Mouse (Mus musculus): ENCODE data around the gene Pak1. TPM values are rescaled to one million over a fixed set of nuclear protein-coding genes. Genes with fewer than 3 reads are reported as not detected.

Pak1 gene
- polyA plus RNA-seq, 1 experiment from 2014 or later, result 141 TPM

GRCm38 (mm10) chr7:97781496-97781895 is 6.8 kb upstream of the Pak1 start:
- H3K4me3 ChIP-seq, result no peak overlapping the region
- no peaks in the 10 kb centered on the region for H3K36me3 ChIP-seq
- WGBS, result 70% methylated on average over 8 of the region's 8 CpGs
- H3K27me3 ChIP-seq, result no peaks in the 10 kb centered on the region
- ATAC-seq (ENCODE audit: low FRiP score, low read depth), result no peak
- H3K4me2 ChIP-seq, result no peak overlapping the region
- no peak overlapping the region for H3K27ac ChIP-seq (replicated peaks)
- no peaks in the 10 kb centered on the region for H3K4me1 ChIP-seq (replicated peaks)
- no peak overlapping the region for H3K9ac ChIP-seq
- H3K9me3 ChIP-seq, result 0 out of 2 replicates have a peak, but pooled peaks cover 3% of the 10 kb centered on the region

DNA sequence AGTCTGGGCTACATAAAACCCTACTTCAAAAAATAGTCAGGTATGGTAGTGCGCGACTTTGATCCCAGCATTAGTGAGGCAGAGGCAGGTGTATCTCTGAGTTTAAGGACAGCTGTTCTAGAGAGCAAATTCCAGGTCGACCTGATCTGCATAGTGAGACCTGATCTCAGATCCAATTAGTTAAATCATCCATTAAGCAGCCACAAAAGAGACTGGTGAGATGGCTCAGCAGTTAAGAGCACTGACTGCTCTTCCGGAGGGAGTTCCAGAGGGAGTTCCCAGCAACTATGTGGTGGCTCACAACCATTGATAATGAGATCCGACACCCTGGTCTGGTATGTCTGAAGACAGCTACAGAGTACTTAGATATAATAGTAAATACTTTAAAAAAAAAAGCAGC is 4.8 kb upstream of the Pak1 start:
- Histone ChIP-seq H3K4me2 (no peak overlapping the region), H3K27ac (replicated peaks) (no peak overlapping the region), H3K36me3 (no peaks in the 10 kb centered on the region), H3K9me3 (no peaks in the 10 kb centered on the region), H3K27me3 (no peaks in the 10 kb centered on the region), H3K9ac (no peak overlapping the region), H3K4me3 (no peak overlapping the region), H3K4me1 (replicated peaks) (no peaks in the 10 kb centered on the region)
- no peak for ATAC-seq (ENCODE audit: low FRiP score, low read depth)
- 65% methylated on average over 5 of the region's 5 CpGs for WGBS

DNA sequence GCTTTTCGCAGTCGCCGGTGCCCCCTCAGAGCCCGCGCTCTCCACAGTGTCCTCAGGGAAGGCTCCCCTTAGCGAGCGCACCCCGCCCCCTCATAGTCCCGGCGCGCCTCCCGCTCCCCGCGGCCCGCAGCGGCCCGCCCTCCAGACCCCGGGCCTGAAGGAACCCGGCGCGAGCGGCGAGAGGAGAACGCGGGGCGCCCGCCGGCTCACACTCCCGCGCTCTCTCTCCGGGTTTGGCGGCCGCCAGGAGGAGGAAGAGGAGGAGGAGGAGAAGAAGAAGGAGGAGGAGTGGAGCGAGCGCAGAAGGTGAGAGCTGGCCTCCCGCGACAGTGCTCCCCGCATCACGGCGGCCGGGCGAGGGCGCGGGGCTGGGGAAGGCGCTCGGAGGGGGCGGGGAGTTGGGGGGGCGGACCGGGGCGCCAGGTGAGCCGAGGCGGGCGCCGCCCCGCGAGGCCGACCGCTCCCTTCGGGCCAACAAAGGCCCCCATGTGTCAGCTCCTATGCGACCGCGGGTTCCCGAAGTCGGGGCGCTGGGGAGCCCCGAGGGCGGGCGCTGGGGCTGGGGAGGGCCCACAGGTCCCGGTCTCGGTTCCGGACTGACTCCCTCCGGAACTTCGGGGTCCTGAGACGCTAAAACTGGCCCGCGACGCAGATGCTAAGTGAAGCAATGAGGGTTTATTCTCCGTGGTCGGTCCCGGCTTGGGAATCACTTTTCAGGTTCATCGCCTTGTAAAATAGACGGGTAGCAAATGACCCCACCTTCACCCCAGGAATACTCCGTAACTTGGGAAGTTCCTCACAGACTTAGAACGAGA is 535 bp downstream of the Pak1 start:
- WGBS, result under 1% methylated on average over 65 of the region's 84 CpGs
- H3K27ac ChIP-seq (replicated peaks), result peak overlapping the region; percentile 83
- ATAC-seq (ENCODE audit: low FRiP score, low read depth), result peak; percentile 74

GRCm38 (mm10) chr7:97790272-97790671 is 1.9 kb downstream of the Pak1 start:
- WGBS, result 43% methylated on average over 2 of the region's 2 CpGs
- Histone ChIP-seq H3K9ac (no peak overlapping the region), H3K27ac (replicated peaks) (no peak overlapping the region), H3K27me3 (no peaks in the 10 kb centered on the region), H3K4me1 (replicated peaks) (peaks cover 19% of the 10 kb centered on the region), H3K4me2 (peak overlapping the region; percentile 86), H3K36me3 (no peaks in the 10 kb centered on the region), H3K9me3 (no peaks in the 10 kb centered on the region), H3K4me3 (no peak overlapping the region)
- no peak for ATAC-seq (ENCODE audit: low FRiP score, low read depth)

More for the DNA sequence above, 535 bp downstream of the Pak1 start:
- Histone ChIP-seq H3K4me2 (peak overlapping the region; percentile 86), H3K4me3 (peak overlapping the region; percentile 85), H3K36me3 (no peaks in the 10 kb centered on the region), H3K27me3 (no peaks in the 10 kb centered on the region), H3K4me1 (replicated peaks) (peaks cover 19% of the 10 kb centered on the region), H3K9me3 (no peaks in the 10 kb centered on the region), H3K9ac (peak overlapping the region; percentile 82)

DNA sequence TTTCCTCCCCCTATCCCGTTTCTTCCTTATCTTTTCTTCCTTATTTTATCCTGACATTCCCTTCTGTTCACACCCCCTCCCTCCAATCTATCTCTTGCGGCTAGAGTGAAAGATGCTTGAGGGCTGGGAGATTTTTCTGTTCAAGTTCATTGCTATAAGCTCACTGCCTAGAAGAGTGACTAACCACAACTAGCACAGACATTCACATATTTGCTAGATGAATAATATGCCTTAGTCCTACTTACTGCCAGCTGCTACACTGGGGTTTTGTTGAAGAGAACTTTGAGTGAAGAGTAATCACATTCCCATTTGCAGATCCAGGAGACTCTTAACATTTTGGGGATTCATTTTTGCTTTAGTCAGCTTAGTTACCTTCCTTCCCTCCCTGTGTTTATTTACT is 4.0 kb downstream of the Pak1 start:
- no peak for ATAC-seq (ENCODE audit: low FRiP score, low read depth)
- Histone ChIP-seq H3K4me2 (no peak overlapping the region), H3K4me1 (replicated peaks) (peaks cover 19% of the 10 kb centered on the region), H3K9me3 (no peaks in the 10 kb centered on the region), H3K27me3 (no peaks in the 10 kb centered on the region), H3K4me3 (no peak overlapping the region), H3K27ac (replicated peaks) (no peak overlapping the region), H3K36me3 (no peaks in the 10 kb centered on the region), H3K9ac (no peak overlapping the region)
- WGBS, result 48% methylated on average over 2 of the region's 2 CpGs

DNA sequence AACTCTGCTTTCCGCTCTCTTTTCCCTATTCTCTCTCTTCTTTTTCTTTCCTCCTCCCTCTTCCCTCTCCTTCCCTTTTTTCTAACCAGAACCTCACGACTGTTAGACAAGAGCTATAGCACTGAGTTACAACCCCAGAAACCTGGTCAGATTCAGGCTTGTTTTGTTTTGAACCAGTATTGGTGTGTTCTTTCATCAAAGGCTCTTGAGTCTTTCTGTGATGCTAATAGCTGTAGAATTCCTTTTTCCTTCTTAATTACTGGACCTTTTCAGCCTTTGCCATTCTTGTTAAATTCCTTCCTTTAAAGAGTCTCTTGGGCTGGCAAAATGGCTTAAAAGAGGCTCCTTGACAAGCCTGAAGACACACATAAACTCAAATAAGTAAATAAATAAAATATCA is 14.8 kb downstream of the Pak1 start:
- WGBS, result 28% methylated on average over 2 of the region's 2 CpGs
- Histone ChIP-seq H3K36me3 (no peaks in the 10 kb centered on the region), H3K27ac (replicated peaks) (no peak overlapping the region), H3K9ac (no peak overlapping the region), H3K9me3 (no peaks in the 10 kb centered on the region), H3K27me3 (no peaks in the 10 kb centered on the region), H3K4me3 (no peak overlapping the region), H3K4me2 (no peak overlapping the region), H3K4me1 (replicated peaks) (peaks cover 4% of the 10 kb centered on the region; the same call in 1 of the 2 replicates)
- ATAC-seq (ENCODE audit: low FRiP score, low read depth), result no peak

DNA sequence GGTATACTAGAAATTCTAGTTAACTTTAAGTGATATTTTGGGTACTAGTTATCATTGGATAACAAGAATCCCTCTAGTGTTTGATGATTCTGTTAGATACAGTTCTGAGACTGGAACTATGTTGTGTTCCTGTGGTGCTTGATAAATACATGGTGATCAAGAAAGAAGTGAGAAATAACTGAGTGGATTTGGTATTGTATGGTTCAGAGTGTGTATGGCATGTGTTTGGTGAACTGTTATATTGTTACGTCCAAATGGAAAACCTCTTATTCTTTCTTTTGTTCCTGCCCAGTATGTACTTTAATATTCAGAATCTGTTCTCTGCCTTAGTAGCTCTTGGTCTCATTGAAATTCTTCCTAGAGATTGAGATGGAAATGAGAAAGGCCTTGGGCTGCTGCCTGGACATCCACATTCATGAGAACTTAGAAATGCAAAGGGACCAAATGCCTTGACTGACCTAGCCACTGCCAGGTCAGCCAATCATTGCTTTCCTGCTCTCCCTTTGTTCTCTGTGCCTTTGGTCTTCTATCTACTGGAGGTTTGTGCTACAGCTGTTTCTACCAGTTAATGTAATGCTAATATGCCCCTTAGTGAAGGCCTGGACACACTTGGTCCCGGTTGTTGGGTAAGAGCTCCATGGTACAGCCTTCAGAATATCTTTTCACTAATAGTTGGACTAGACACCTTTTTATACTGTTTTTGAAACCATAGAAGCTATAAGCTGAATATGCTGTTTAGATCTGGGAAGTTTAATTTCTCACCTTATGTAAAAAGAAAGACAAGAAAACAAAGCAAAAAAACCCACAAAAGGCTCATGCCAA is 16.1 kb downstream of the Pak1 start:
- Histone ChIP-seq H3K4me2 (no peak overlapping the region), H3K9ac (no peak overlapping the region), H3K36me3 (no peaks in the 10 kb centered on the region), H3K27me3 (no peaks in the 10 kb centered on the region), H3K9me3 (no peaks in the 10 kb centered on the region), H3K4me3 (no peak overlapping the region), H3K27ac (replicated peaks) (0 out of 2 replicates have a peak overlapping the region, but pooled peaks have one; percentile 1), H3K4me1 (replicated peaks) (peaks cover 4% of the 10 kb centered on the region; the same call in 1 of the 2 replicates)
- 24% methylated on average over 2 of the region's 2 CpGs for WGBS
- peak; percentile 54; the same call in 1 of the 2 replicates for ATAC-seq (ENCODE audit: low FRiP score, low read depth)

DNA sequence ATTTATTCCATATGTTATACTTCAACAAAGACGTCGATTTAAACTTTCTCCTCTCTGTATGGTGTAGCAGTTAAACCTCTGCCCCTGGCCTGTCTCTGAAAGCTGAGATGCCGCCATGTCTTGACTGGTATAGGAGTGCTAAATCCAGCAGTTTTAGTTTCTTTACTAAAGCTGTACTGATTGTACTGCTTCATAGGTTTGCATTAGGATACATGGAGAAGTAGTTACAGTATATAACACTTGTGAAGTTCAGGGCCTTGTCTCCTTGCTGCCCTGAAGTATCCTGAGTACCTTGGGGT is 16.7 kb downstream of the Pak1 start:
- no peak overlapping the region for H3K9ac ChIP-seq
- no peak overlapping the region for H3K4me2 ChIP-seq
- H3K4me1 ChIP-seq (replicated peaks), result peaks cover 4% of the 10 kb centered on the region; the same call in 1 of the 2 replicates
- no peaks in the 10 kb centered on the region for H3K27me3 ChIP-seq
- no peaks in the 10 kb centered on the region for H3K36me3 ChIP-seq
- no peak for ATAC-seq (ENCODE audit: low FRiP score, low read depth)
- 25% methylated on average over 3 of the region's 3 CpGs for whole genome bisulfite sequencing
- no peak overlapping the region for H3K27ac ChIP-seq (replicated peaks)
- H3K4me3 ChIP-seq, result no peak overlapping the region
- no peaks in the 10 kb centered on the region for H3K9me3 ChIP-seq

DNA sequence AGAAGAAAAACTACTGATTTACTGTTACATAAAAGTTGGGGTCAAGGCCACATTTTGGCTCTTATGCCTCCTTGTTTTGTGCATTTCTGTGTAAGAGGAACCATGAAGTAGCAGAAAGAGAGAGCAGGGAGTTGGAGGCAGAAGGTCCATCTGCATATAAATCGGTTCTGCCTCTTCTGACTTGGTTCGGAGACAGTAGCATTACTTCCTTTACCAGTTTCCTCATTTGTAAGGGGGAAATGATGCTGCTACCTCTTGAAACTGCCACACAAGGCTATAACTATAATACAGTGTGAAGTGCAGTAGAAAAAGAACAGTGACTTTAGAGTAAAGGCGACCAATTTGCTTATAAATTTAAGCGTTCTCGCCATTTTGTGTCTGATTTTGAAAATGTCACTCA is 21.0 kb downstream of the Pak1 start:
- ATAC-seq (ENCODE audit: low FRiP score, low read depth), result no peak
- 84% methylated on average over 5 of the region's 5 CpGs for WGBS
- Histone ChIP-seq H3K27me3 (no peaks in the 10 kb centered on the region), H3K9ac (no peak overlapping the region), H3K9me3 (no peaks in the 10 kb centered on the region), H3K4me1 (replicated peaks) (0 out of 2 replicates have a peak, but pooled peaks cover 4% of the 10 kb centered on the region), H3K27ac (replicated peaks) (no peak overlapping the region), H3K36me3 (no peaks in the 10 kb centered on the region), H3K4me3 (no peak overlapping the region), H3K4me2 (no peak overlapping the region)

DNA sequence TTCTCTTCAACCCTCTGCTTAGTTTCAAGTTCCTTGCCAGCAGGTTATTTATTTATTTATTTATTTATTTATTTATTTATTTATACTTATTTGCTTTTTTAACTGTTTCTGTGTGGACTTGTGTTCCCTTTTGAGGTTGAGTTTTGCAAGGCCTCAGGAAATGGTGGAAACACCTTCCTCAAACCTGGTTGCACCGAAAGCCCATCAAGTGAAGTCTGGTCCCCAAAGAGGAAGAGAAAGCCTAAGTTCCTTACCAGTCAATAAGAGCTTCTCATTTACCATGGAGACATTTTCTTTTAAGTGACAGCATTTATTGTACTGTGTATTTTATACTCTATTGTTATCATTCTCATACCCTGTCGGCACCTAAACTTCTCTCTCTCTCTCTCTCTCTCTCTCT is 33.5 kb downstream of the Pak1 start:
- H3K4me2 ChIP-seq, result no peak overlapping the region
- no peak overlapping the region for H3K4me3 ChIP-seq
- H3K27ac ChIP-seq (replicated peaks), result no peak overlapping the region
- ATAC-seq (ENCODE audit: low FRiP score, low read depth), result no peak
- H3K9ac ChIP-seq, result no peak overlapping the region
- H3K36me3 ChIP-seq, result no peaks in the 10 kb centered on the region
- WGBS, result 84% methylated on average over 2 of the region's 2 CpGs
- no peaks in the 10 kb centered on the region for H3K9me3 ChIP-seq
- no peaks in the 10 kb centered on the region for H3K4me1 ChIP-seq (replicated peaks)
- H3K27me3 ChIP-seq, result no peaks in the 10 kb centered on the region

GRCm38 (mm10) chr7:97829091-97829490 is 40.8 kb downstream of the Pak1 start:
- Histone ChIP-seq H3K4me1 (replicated peaks) (no peaks in the 10 kb centered on the region), H3K27me3 (no peaks in the 10 kb centered on the region), H3K36me3 (no peaks in the 10 kb centered on the region), H3K9me3 (no peaks in the 10 kb centered on the region), H3K4me2 (no peak overlapping the region), H3K4me3 (no peak overlapping the region), H3K9ac (no peak overlapping the region), H3K27ac (replicated peaks) (no peak overlapping the region)
- WGBS, result 76% methylated on average over 2 of the region's 2 CpGs
- ATAC-seq (ENCODE audit: low FRiP score, low read depth), result no peak

DNA sequence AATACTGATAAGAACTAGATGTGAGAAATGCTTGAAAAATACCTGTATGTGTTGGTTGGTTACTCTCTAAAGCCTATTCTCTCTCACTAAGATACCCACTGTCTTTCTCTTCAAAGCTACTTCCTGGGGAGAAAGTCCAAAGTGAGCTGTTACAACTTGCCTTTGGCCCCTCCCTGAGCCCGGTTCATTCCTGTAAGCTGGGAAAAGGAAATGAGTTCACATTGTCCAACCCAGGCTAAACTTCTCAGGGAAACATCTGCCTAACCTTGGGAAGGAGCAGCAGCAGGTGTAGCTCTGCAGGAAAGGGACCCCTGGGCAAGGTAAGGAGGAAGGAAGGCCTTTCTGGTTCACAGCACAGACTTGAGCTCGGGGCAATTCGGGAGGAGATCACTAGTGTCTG is 42.4 kb downstream of the Pak1 start:
- Histone ChIP-seq H3K27ac (replicated peaks) (no peak overlapping the region), H3K9me3 (no peaks in the 10 kb centered on the region), H3K4me3 (no peak overlapping the region), H3K27me3 (no peaks in the 10 kb centered on the region), H3K4me2 (no peak overlapping the region), H3K9ac (no peak overlapping the region), H3K36me3 (no peaks in the 10 kb centered on the region), H3K4me1 (replicated peaks) (no peaks in the 10 kb centered on the region)
- no peak for ATAC-seq (ENCODE audit: low FRiP score, low read depth)
- WGBS, result 79% methylated on average over 3 of the region's 3 CpGs

Measured in hindbrain, embryonic 15.5 days (tissue).